17 mouse cellular contexts compared by ENCODE assay signal in the genomic region with DNA sequence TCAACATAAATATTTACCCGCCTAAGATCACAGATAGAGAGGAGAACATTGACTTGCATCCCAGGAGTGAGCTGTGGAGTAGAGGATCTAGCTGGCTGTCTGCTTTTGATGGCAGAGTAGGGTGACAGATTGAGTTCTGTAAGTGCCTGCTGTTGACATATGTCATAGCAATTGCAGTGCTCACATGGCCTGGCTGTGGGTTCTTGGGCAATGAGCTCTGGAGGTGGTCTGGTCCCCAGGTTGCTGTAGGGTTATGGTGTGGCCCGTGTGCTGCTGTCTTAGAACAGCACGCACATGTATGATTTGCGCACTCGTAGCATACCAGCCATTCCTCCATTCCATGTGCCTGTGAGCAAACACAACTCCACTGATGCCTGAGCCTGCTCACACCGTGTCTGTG.
DNase-seq lines count a peak whose midpoint lies in the region; ATAC-seq and TF ChIP-seq lines count a peak whose summit lies in the region.
"Had no signal": no experiment of that assay in that cellular context is flagged by ENCODE, and none has a peak within 500 bp of the region (broad histone marks: within the 10 kb centered on the region; RNA-seq: fewer than 3 reads in every experiment).

No protein-coding gene starts in this region.

- H3K9me3 ChIP-seq in heart, embryonic 14.5 days (ENCODE audit: control insufficient read depth, low read length) = no peaks in the 10 kb centered on the region
- H3K9me3 ChIP-seq in neural tube, embryonic 14.5 days (ENCODE audit: control insufficient read depth, low read length) = no peaks in the 10 kb centered on the region
- H3K9me3 ChIP-seq: G1E; liver, embryonic 12.5 days had no signal

- no peak for DNase-seq in heart, postnatal 25 days (ENCODE audit: low spot score)
- peak; percentile 51 to 53 for DNase-seq in layer of hippocampus, adult 2 months (ENCODE audit: low spot score in 2 of 2)
- no peak for DNase-seq in layer of hippocampus, adult 11-12 months (ENCODE audit: low spot score)
- DNase-seq in neural tube, embryonic 10.5 days (ENCODE audit: extremely low spot score, low spot score) = no peak
- DNase-seq: cerebellum, adult 9-11 months; heart, adult 2 months; heart, postnatal 36 days; kidney, adult 11 months; lung, postnatal 14 days; retina, postnatal 1 day; thymus, postnatal 25 days had no signal

- H3K4me1 ChIP-seq in heart, embryonic 14.5 days (ENCODE audit: control insufficient read depth in 2 of 2, insufficient read depth in 2 of 2, low read length in 2 of 2) = peaks cover 35 to 80% of the 10 kb centered on the region in 2 experiments
- peaks cover 11% of the 10 kb centered on the region; the same call in 1 of the 2 replicates for H3K4me1 ChIP-seq in neural tube, embryonic 14.5 days (ENCODE audit: control insufficient read depth, insufficient read depth, low read length)

- WGBS in heart, embryonic 14.5 days = 64% methylated on average over 6 of the region's 6 CpGs
- WGBS in neural tube, embryonic 14.5 days = 68% methylated on average over 6 of the region's 6 CpGs

- H3K36me3 ChIP-seq in heart, embryonic 14.5 days (ENCODE audit: control insufficient read depth, insufficient read depth, low read length) = no peaks in the 10 kb centered on the region
- H3K36me3 ChIP-seq in neural tube, embryonic 14.5 days (ENCODE audit: control insufficient read depth, insufficient read depth, low read length) = no peaks in the 10 kb centered on the region
- H3K36me3 ChIP-seq: liver, embryonic 12.5 days had no signal

- H3K9ac ChIP-seq in heart, embryonic 14.5 days (ENCODE audit: low read length) = no peak overlapping the region
- no peak overlapping the region for H3K9ac ChIP-seq in neural tube, embryonic 14.5 days (replicated peaks; ENCODE audit: low read depth, low read length)
- H3K9ac ChIP-seq: liver, embryonic 12.5 days had no signal

- 0 out of 2 replicates have a peak, but pooled peaks have one; percentile 5 for ATAC-seq in heart, embryonic 14.5 days (ENCODE audit: insufficient number of reproducible peaks, insufficient read depth, low FRiP score, low read depth)
- peak; percentile 41; the same call in 1 of the 2 replicates for ATAC-seq in neural tube, embryonic 14.5 days (ENCODE audit: low read depth)
- ATAC-seq in megakaryocyte progenitor cell, adult 5-6 weeks (replicated peaks; ENCODE audit: poor library complexity) = no peak

- no peak for TF ChIP-seq CTCF in layer of hippocampus, adult 2 months (conservative IDR thresholded peaks at IDR 0.05)

- no peak overlapping the region for H3K27ac ChIP-seq in heart, embryonic 14.5 days (replicated peaks in 1 of 2; ENCODE audit: control insufficient read depth in 1 of 2, insufficient read depth in 1 of 2, low read depth in 2 of 2, low read length in 2 of 2)
- peak overlapping the region; percentile 79 for H3K27ac ChIP-seq in layer of hippocampus, adult 2 months
- no peak overlapping the region for H3K27ac ChIP-seq in neural tube, embryonic 14.5 days (ENCODE audit: low read depth, low read length)
- H3K27ac ChIP-seq: heart, adult 2 months; liver, embryonic 12.5 days had no signal

- no peak overlapping the region for H3K4me2 ChIP-seq in heart, embryonic 14.5 days (ENCODE audit: low read length)
- no peak overlapping the region for H3K4me2 ChIP-seq in neural tube, embryonic 14.5 days (ENCODE audit: low read depth, low read length)
- H3K4me2 ChIP-seq: liver, embryonic 12.5 days; midbrain, embryonic 11.5 days had no signal

- intact Hi-C loops in heart, postnatal 25 days (cut with DNase I) = no loop called here

- H3K27me3 ChIP-seq in heart, embryonic 14.5 days (ENCODE audit: control insufficient read depth, insufficient read depth, low read length) = no peaks in the 10 kb centered on the region
- H3K27me3 ChIP-seq in neural tube, embryonic 14.5 days (ENCODE audit: control insufficient read depth, insufficient read depth, low read length) = no peaks in the 10 kb centered on the region
- H3K27me3 ChIP-seq: liver, embryonic 12.5 days had no signal

- H3K4me3 ChIP-seq in heart, embryonic 14.5 days (ENCODE audit: control insufficient read depth in 1 of 2, insufficient read depth in 1 of 2, low read depth in 1 of 2, low read length in 2 of 2) = no peak overlapping the region
- H3K4me3 ChIP-seq in layer of hippocampus, adult 2 months = no peak overlapping the region
- no peak overlapping the region for H3K4me3 ChIP-seq in neural tube, embryonic 14.5 days (ENCODE audit: low read depth, low read length)
- H3K4me3 ChIP-seq: heart, adult 2 months; liver, embryonic 12.5 days had no signal

Comparison
In these comparisons a context has a peak if more than half of its experiments do, and no peak if none do; other contexts are left out.
1. DNase-seq: peak in layer of hippocampus, adult 2 months (2 of 2); none in heart, postnatal 25 days (single experiment), layer of hippocampus, adult 11-12 months (single experiment) and neural tube, embryonic 10.5 days (single experiment).